Mouse (Mus musculus): ENCODE data around the gene Cacng7. TPM values are rescaled to one million over a fixed set of nuclear protein-coding genes. Genes with fewer than 3 reads are reported as not detected.

The Cacng7 gene
- polyA plus RNA-seq, 1 experiment from 2014 or later = 3.4 TPM

GRCm38 (mm10) chr7:3351536-3351935 is 18.8 kb downstream of the Cacng7 start:
- no peaks in the 10 kb centered on the region for H3K9me3 ChIP-seq (ENCODE audit: control insufficient read depth, low read length)
- no peak overlapping the region for H3K9ac ChIP-seq
- no peak overlapping the region for H3K4me2 ChIP-seq (replicated peaks)
- WGBS = 100% methylated on average over 1 of the region's 1 CpGs
- no peak overlapping the region for H3K27ac ChIP-seq
- peaks cover 65% of the 10 kb centered on the region for H3K36me3 ChIP-seq (replicated peaks; ENCODE audit: control insufficient read depth, insufficient read depth)
- no peaks in the 10 kb centered on the region for H3K4me1 ChIP-seq (replicated peaks; ENCODE audit: control insufficient read depth, insufficient read depth, low read length)
- DNase-seq (ENCODE audit: low spot score) (no peak), ATAC-seq (ENCODE audit: low FRiP score) (no peak)
- no peak overlapping the region for H3K4me3 ChIP-seq (replicated peaks; ENCODE audit: low read length)
- H3K27me3 ChIP-seq (ENCODE audit: control insufficient read depth, insufficient read depth, low read length) = no peaks in the 10 kb centered on the region

- no peak overlapping the region for H3K4me3 ChIP-seq (replicated peaks; ENCODE audit: low read length)
- H3K27me3 ChIP-seq (ENCODE audit: control insufficient read depth, insufficient read depth, low read length) = no peaks in the 10 kb centered on the region
- H3K36me3 ChIP-seq (replicated peaks; ENCODE audit: control insufficient read depth, insufficient read depth) = peaks cover 57% of the 10 kb centered on the region
- no peak overlapping the region for H3K9ac ChIP-seq
- no peaks in the 10 kb centered on the region for H3K4me1 ChIP-seq (replicated peaks; ENCODE audit: control insufficient read depth, insufficient read depth, low read length)
- DNase-seq (ENCODE audit: low spot score) = no peak
- no peak for ATAC-seq (ENCODE audit: low FRiP score)
- WGBS = 92% methylated on average over 6 of the region's 6 CpGs
- H3K9me3 ChIP-seq (ENCODE audit: control insufficient read depth, low read length) = no peaks in the 10 kb centered on the region
- H3K4me2 ChIP-seq (replicated peaks) = no peak overlapping the region
- H3K27ac ChIP-seq = no peak overlapping the region
Observed at GRCm38 (mm10) chr7:3354850-3355249, 22.1 kb downstream of the Cacng7 start.

GRCm38 (mm10) chr7:3360678-3361077 is 27.9 kb downstream of the Cacng7 start:
- Histone ChIP-seq H3K9me3 (ENCODE audit: control insufficient read depth, low read length) (no peaks in the 10 kb centered on the region), H3K9ac (no peak overlapping the region), H3K36me3 (replicated peaks; ENCODE audit: control insufficient read depth, insufficient read depth) (peaks cover 52% of the 10 kb centered on the region), H3K4me3 (replicated peaks; ENCODE audit: low read length) (no peak overlapping the region), H3K27me3 (ENCODE audit: control insufficient read depth, insufficient read depth, low read length) (no peaks in the 10 kb centered on the region; the same call in 1 of the 2 replicates), H3K4me2 (replicated peaks) (no peak overlapping the region), H3K4me1 (replicated peaks; ENCODE audit: control insufficient read depth, insufficient read depth, low read length) (no peaks in the 10 kb centered on the region), H3K27ac (no peak overlapping the region)
- ATAC-seq (ENCODE audit: low FRiP score) = no peak
- WGBS = 90% methylated on average over 1 of the region's 1 CpGs
- no peak for DNase-seq (ENCODE audit: low spot score)

- Histone ChIP-seq H3K9me3 (ENCODE audit: control insufficient read depth, low read length) (no peaks in the 10 kb centered on the region), H3K36me3 (replicated peaks; ENCODE audit: control insufficient read depth, insufficient read depth) (peaks cover 27% of the 10 kb centered on the region), H3K4me2 (replicated peaks) (no peak overlapping the region), H3K9ac (no peak overlapping the region), H3K4me3 (replicated peaks; ENCODE audit: low read length) (no peak overlapping the region), H3K27me3 (ENCODE audit: control insufficient read depth, insufficient read depth, low read length) (no peaks in the 10 kb centered on the region; the same call in 1 of the 2 replicates), H3K4me1 (replicated peaks; ENCODE audit: control insufficient read depth, insufficient read depth, low read length) (no peaks in the 10 kb centered on the region), H3K27ac (no peak overlapping the region)
- no peak for DNase-seq (ENCODE audit: low spot score)
- WGBS = 33% methylated on average over 11 of the region's 11 CpGs
- no peak for ATAC-seq (ENCODE audit: low FRiP score)
Observed at GRCm38 (mm10) chr7:3365547-3366279, 33.0 kb downstream of the Cacng7 start.

GRCm38 (mm10) chr7:3366705-3367516 is 34.2 kb downstream of the Cacng7 start:
- H3K36me3 ChIP-seq (replicated peaks; ENCODE audit: control insufficient read depth, insufficient read depth) = peaks cover 25% of the 10 kb centered on the region
- H3K4me1 ChIP-seq (replicated peaks; ENCODE audit: control insufficient read depth, insufficient read depth, low read length) = no peaks in the 10 kb centered on the region
- DNase-seq (ENCODE audit: low spot score) (no peak), ATAC-seq (ENCODE audit: low FRiP score) (no peak)
- no peak overlapping the region for H3K4me2 ChIP-seq (replicated peaks)
- H3K9me3 ChIP-seq (ENCODE audit: control insufficient read depth, low read length) = no peaks in the 10 kb centered on the region
- no peaks in the 10 kb centered on the region; the same call in 1 of the 2 replicates for H3K27me3 ChIP-seq (ENCODE audit: control insufficient read depth, insufficient read depth, low read length)
- WGBS = 20% methylated on average over 42 of the region's 42 CpGs
- H3K9ac ChIP-seq = no peak overlapping the region
- no peak overlapping the region for H3K4me3 ChIP-seq (replicated peaks; ENCODE audit: low read length)
- H3K27ac ChIP-seq = no peak overlapping the region

- DNase-seq (ENCODE audit: low spot score) (no peak), ATAC-seq (ENCODE audit: low FRiP score) (no peak)
- H3K4me1 ChIP-seq (replicated peaks; ENCODE audit: control insufficient read depth, insufficient read depth, low read length) = no peaks in the 10 kb centered on the region
Observed at GRCm38 (mm10) chr7:3367569-3367968, 34.8 kb downstream of the Cacng7 start.

GRCm38 (mm10) chr7:3368311-3368710 is 35.6 kb downstream of the Cacng7 start:
- WGBS = 31% methylated on average over 12 of the region's 12 CpGs
- H3K4me3 ChIP-seq (replicated peaks; ENCODE audit: low read length) = no peak overlapping the region

More at GRCm38 (mm10) chr7:3367569-3367968, 34.8 kb downstream of the Cacng7 start:
- Histone ChIP-seq H3K27ac (no peak overlapping the region), H3K4me3 (replicated peaks; ENCODE audit: low read length) (no peak overlapping the region), H3K27me3 (ENCODE audit: control insufficient read depth, insufficient read depth, low read length) (no peaks in the 10 kb centered on the region; the same call in 1 of the 2 replicates), H3K36me3 (replicated peaks; ENCODE audit: control insufficient read depth, insufficient read depth) (peaks cover 20% of the 10 kb centered on the region), H3K9ac (no peak overlapping the region), H3K9me3 (ENCODE audit: control insufficient read depth, low read length) (no peaks in the 10 kb centered on the region), H3K4me2 (replicated peaks) (no peak overlapping the region; the same call in 1 of the 2 replicates)
- WGBS = 11% methylated on average over 11 of the region's 11 CpGs

GRCm38 (mm10) chr7:3369189-3369588 is 36.4 kb downstream of the Cacng7 start:
- no peak overlapping the region for H3K4me3 ChIP-seq (replicated peaks; ENCODE audit: low read length)
- WGBS = 66% methylated on average over 6 of the region's 6 CpGs
- H3K4me1 ChIP-seq (replicated peaks; ENCODE audit: control insufficient read depth, insufficient read depth, low read length) = no peaks in the 10 kb centered on the region
- ATAC-seq (ENCODE audit: low FRiP score) = no peak
- H3K9me3 ChIP-seq (ENCODE audit: control insufficient read depth, low read length) = no peaks in the 10 kb centered on the region
- no peak for DNase-seq (ENCODE audit: low spot score)
- H3K36me3 ChIP-seq (replicated peaks; ENCODE audit: control insufficient read depth, insufficient read depth) = peaks cover 18% of the 10 kb centered on the region
- no peak overlapping the region for H3K9ac ChIP-seq
- no peak overlapping the region for H3K27ac ChIP-seq
- no peaks in the 10 kb centered on the region; the same call in 1 of the 2 replicates for H3K27me3 ChIP-seq (ENCODE audit: control insufficient read depth, insufficient read depth, low read length)
- no peak overlapping the region for H3K4me2 ChIP-seq (replicated peaks)

More at GRCm38 (mm10) chr7:3368311-3368710, 35.6 kb downstream of the Cacng7 start:
- no peaks in the 10 kb centered on the region; the same call in 1 of the 2 replicates for H3K27me3 ChIP-seq (ENCODE audit: control insufficient read depth, insufficient read depth, low read length)
- H3K4me1 ChIP-seq (replicated peaks; ENCODE audit: control insufficient read depth, insufficient read depth, low read length) = no peaks in the 10 kb centered on the region
- DNase-seq (ENCODE audit: low spot score) (no peak), ATAC-seq (ENCODE audit: low FRiP score) (no peak)
- H3K9ac ChIP-seq = no peak overlapping the region
- no peak overlapping the region for H3K4me2 ChIP-seq (replicated peaks)
- peaks cover 20% of the 10 kb centered on the region for H3K36me3 ChIP-seq (replicated peaks; ENCODE audit: control insufficient read depth, insufficient read depth)
- H3K9me3 ChIP-seq (ENCODE audit: control insufficient read depth, low read length) = no peaks in the 10 kb centered on the region
- H3K27ac ChIP-seq = no peak overlapping the region

GRCm38 (mm10) chr7:3370407-3370806 is 37.7 kb downstream of the Cacng7 start:
- Histone ChIP-seq H3K9me3 (ENCODE audit: control insufficient read depth, low read length) (no peaks in the 10 kb centered on the region), H3K27me3 (ENCODE audit: control insufficient read depth, insufficient read depth, low read length) (no peaks in the 10 kb centered on the region; the same call in 1 of the 2 replicates), H3K4me2 (replicated peaks) (no peak overlapping the region), H3K4me3 (replicated peaks; ENCODE audit: low read length) (no peak overlapping the region), H3K27ac (no peak overlapping the region), H3K4me1 (replicated peaks; ENCODE audit: control insufficient read depth, insufficient read depth, low read length) (no peaks in the 10 kb centered on the region), H3K9ac (no peak overlapping the region), H3K36me3 (replicated peaks; ENCODE audit: control insufficient read depth, insufficient read depth) (peaks cover 6% of the 10 kb centered on the region; the same call in 1 of the 2 replicates)
- 62% methylated on average over 4 of the region's 4 CpGs for WGBS
- no peak for ATAC-seq (ENCODE audit: low FRiP score)
- no peak for DNase-seq (ENCODE audit: low spot score)
